Mouse (Mus musculus): Measurements from ENCODE around the gene Hmga1. TPM values are rescaled to one million over a fixed set of nuclear protein-coding genes. Genes with fewer than 3 reads are reported as not detected.

Gene Hmga1
- polyA plus RNA-seq (2014; fragmentation: Nextera tagmentation; extraction: Ambion mirVana) = 142 and 170 TPM in 2 replicates

GRCm38 (mm10) chr17:27556315-27557011 lies at the start of gene Hmga1:
Hmga1 (plus strand) TSS chr17:27556497.
- Histone ChIP-seq H3K4me1 (ENCODE audit: control insufficient read depth, insufficient read depth, low read length) (peaks cover 22% of the 10 kb centered on the region), H3K4me2 (ENCODE audit: low read depth, low read length) (peak within 1 kb of the TSS; percentile 82), H3K4me3 (ENCODE audit: low read depth, low read length) (peak within 1 kb of the TSS; percentile 80), H3K36me3 (ENCODE audit: control insufficient read depth, insufficient read depth, low read length) (peaks cover 15% of the 10 kb centered on the region; the same call in 1 of the 2 replicates), H3K9me3 (ENCODE audit: control insufficient read depth, low read length) (no peaks in the 10 kb centered on the region), H3K27ac (replicated peaks; ENCODE audit: low read depth, low read length) (peak within 1 kb of the TSS; percentile 88), H3K27me3 (replicated peaks; ENCODE audit: control insufficient read depth, insufficient read depth, low read length) (no peaks in the 10 kb centered on the region), H3K9ac (ENCODE audit: low read depth, low read length) (peak within 1 kb of the TSS; percentile 83)
- ATAC-seq (ENCODE audit: low read depth) (peak; percentile 74), DNase-seq (ENCODE audit: low spot score) (peak; percentile 96)
- 0% methylated on average over 35 of the region's 79 CpGs for WGBS

GRCm38 (mm10) chr17:27506871-27507590 lies 49.3 kb upstream of the Hmga1 start:
- ATAC-seq (ENCODE audit: low read depth) = no peak
- peaks cover 32% of the 10 kb centered on the region for H3K27me3 ChIP-seq (replicated peaks; ENCODE audit: control insufficient read depth, insufficient read depth, low read length)

GRCm38 (mm10) chr17:27507591-27507945 lies 48.7 kb upstream of the Hmga1 start:
- Histone ChIP-seq H3K9ac (ENCODE audit: low read depth, low read length) (no peak overlapping the region), H3K36me3 (ENCODE audit: control insufficient read depth, insufficient read depth, low read length) (no peaks in the 10 kb centered on the region), H3K9me3 (ENCODE audit: control insufficient read depth, low read length) (no peaks in the 10 kb centered on the region), H3K4me3 (ENCODE audit: low read depth, low read length) (no peak overlapping the region), H3K27me3 (replicated peaks; ENCODE audit: control insufficient read depth, insufficient read depth, low read length) (peaks cover 32% of the 10 kb centered on the region), H3K4me2 (ENCODE audit: low read depth, low read length) (no peak overlapping the region), H3K27ac (replicated peaks; ENCODE audit: low read depth, low read length) (no peak overlapping the region), H3K4me1 (ENCODE audit: control insufficient read depth, insufficient read depth, low read length) (peaks cover 16% of the 10 kb centered on the region)
- ATAC-seq (ENCODE audit: low read depth) (no peak), DNase-seq (ENCODE audit: low spot score) (no peak)
- WGBS = 87% methylated on average over 7 of the region's 7 CpGs

More at GRCm38 (mm10) chr17:27506871-27507590, 49.3 kb upstream of the Hmga1 start:
- H3K9ac ChIP-seq (ENCODE audit: low read depth, low read length) = no peak overlapping the region
- H3K9me3 ChIP-seq (ENCODE audit: control insufficient read depth, low read length) = no peaks in the 10 kb centered on the region
- H3K4me1 ChIP-seq (ENCODE audit: control insufficient read depth, insufficient read depth, low read length) = peaks cover 16% of the 10 kb centered on the region
- no peak for DNase-seq (ENCODE audit: low spot score)
- no peak overlapping the region for H3K4me3 ChIP-seq (ENCODE audit: low read depth, low read length)
- no peak overlapping the region for H3K4me2 ChIP-seq (ENCODE audit: low read depth, low read length)
- no peak overlapping the region for H3K27ac ChIP-seq (replicated peaks; ENCODE audit: low read depth, low read length)
- WGBS = 84% methylated on average over 7 of the region's 7 CpGs
- H3K36me3 ChIP-seq (ENCODE audit: control insufficient read depth, insufficient read depth, low read length) = no peaks in the 10 kb centered on the region

GRCm38 (mm10) chr17:27508002-27508401 lies 48.3 kb upstream of the Hmga1 start:
- H3K9me3 ChIP-seq (ENCODE audit: control insufficient read depth, low read length) = no peaks in the 10 kb centered on the region
- WGBS = 68% methylated on average over 12 of the region's 12 CpGs

GRCm38 (mm10) chr17:27508513-27508912 lies 47.8 kb upstream of the Hmga1 start:
- peaks cover 16% of the 10 kb centered on the region for H3K4me1 ChIP-seq (ENCODE audit: control insufficient read depth, insufficient read depth, low read length)
- H3K9ac ChIP-seq (ENCODE audit: low read depth, low read length) = no peak overlapping the region
- DNase-seq (ENCODE audit: low spot score) (no peak), ATAC-seq (ENCODE audit: low read depth) (no peak)
- H3K4me3 ChIP-seq (ENCODE audit: low read depth, low read length) = no peak overlapping the region
- no peak overlapping the region for H3K4me2 ChIP-seq (ENCODE audit: low read depth, low read length)
- H3K27me3 ChIP-seq (replicated peaks; ENCODE audit: control insufficient read depth, insufficient read depth, low read length) = peaks cover 38% of the 10 kb centered on the region
- H3K36me3 ChIP-seq (ENCODE audit: control insufficient read depth, insufficient read depth, low read length) = no peaks in the 10 kb centered on the region
- no peaks in the 10 kb centered on the region for H3K9me3 ChIP-seq (ENCODE audit: control insufficient read depth, low read length)
- WGBS = 59% methylated on average over 4 of the region's 5 CpGs
- no peak overlapping the region for H3K27ac ChIP-seq (replicated peaks; ENCODE audit: low read depth, low read length)

More at GRCm38 (mm10) chr17:27508002-27508401, 48.3 kb upstream of the Hmga1 start:
- no peak overlapping the region for H3K4me3 ChIP-seq (ENCODE audit: low read depth, low read length)
- H3K9ac ChIP-seq (ENCODE audit: low read depth, low read length) = no peak overlapping the region
- peaks cover 32% of the 10 kb centered on the region for H3K27me3 ChIP-seq (replicated peaks; ENCODE audit: control insufficient read depth, insufficient read depth, low read length)
- DNase-seq (ENCODE audit: low spot score) (no peak), ATAC-seq (ENCODE audit: low read depth) (no peak)
- H3K36me3 ChIP-seq (ENCODE audit: control insufficient read depth, insufficient read depth, low read length) = no peaks in the 10 kb centered on the region
- peaks cover 16% of the 10 kb centered on the region for H3K4me1 ChIP-seq (ENCODE audit: control insufficient read depth, insufficient read depth, low read length)
- no peak overlapping the region for H3K27ac ChIP-seq (replicated peaks; ENCODE audit: low read depth, low read length)
- no peak overlapping the region for H3K4me2 ChIP-seq (ENCODE audit: low read depth, low read length)

GRCm38 (mm10) chr17:27509056-27509455 lies 47.2 kb upstream of the Hmga1 start:
- Histone ChIP-seq H3K4me2 (ENCODE audit: low read depth, low read length) (no peak overlapping the region), H3K4me3 (ENCODE audit: low read depth, low read length) (no peak overlapping the region), H3K36me3 (ENCODE audit: control insufficient read depth, insufficient read depth, low read length) (no peaks in the 10 kb centered on the region), H3K9ac (ENCODE audit: low read depth, low read length) (no peak overlapping the region), H3K9me3 (ENCODE audit: control insufficient read depth, low read length) (no peaks in the 10 kb centered on the region), H3K27me3 (replicated peaks; ENCODE audit: control insufficient read depth, insufficient read depth, low read length) (peaks cover 43% of the 10 kb centered on the region), H3K27ac (replicated peaks; ENCODE audit: low read depth, low read length) (no peak overlapping the region), H3K4me1 (ENCODE audit: control insufficient read depth, insufficient read depth, low read length) (peaks cover 16% of the 10 kb centered on the region)
- 75% methylated on average over 5 of the region's 5 CpGs for WGBS
- no peak for DNase-seq (ENCODE audit: low spot score)
- ATAC-seq (ENCODE audit: low read depth) = no peak

GRCm38 (mm10) chr17:27510258-27511124 lies 45.8 kb upstream of the Hmga1 start:
- Histone ChIP-seq H3K9ac (ENCODE audit: low read depth, low read length) (no peak overlapping the region), H3K4me1 (ENCODE audit: control insufficient read depth, insufficient read depth, low read length) (peaks cover 11% of the 10 kb centered on the region; the same call in 1 of the 2 replicates), H3K9me3 (ENCODE audit: control insufficient read depth, low read length) (no peaks in the 10 kb centered on the region), H3K36me3 (ENCODE audit: control insufficient read depth, insufficient read depth, low read length) (no peaks in the 10 kb centered on the region), H3K27me3 (replicated peaks; ENCODE audit: control insufficient read depth, insufficient read depth, low read length) (peaks cover 54% of the 10 kb centered on the region), H3K4me2 (ENCODE audit: low read depth, low read length) (no peak overlapping the region), H3K27ac (replicated peaks; ENCODE audit: low read depth, low read length) (no peak overlapping the region), H3K4me3 (ENCODE audit: low read depth, low read length) (no peak overlapping the region)
- ATAC-seq (ENCODE audit: low read depth) = no peak
- WGBS = 51% methylated on average over 9 of the region's 9 CpGs
- DNase-seq (ENCODE audit: low spot score) = no peak

- H3K9ac ChIP-seq (ENCODE audit: low read depth, low read length) = no peak overlapping the region
- H3K4me3 ChIP-seq (ENCODE audit: low read depth, low read length) = no peak overlapping the region
- no peak for ATAC-seq (ENCODE audit: low read depth)
- 0 out of 2 replicates have a peak, but pooled peaks cover 8% of the 10 kb centered on the region for H3K4me1 ChIP-seq (ENCODE audit: control insufficient read depth, insufficient read depth, low read length)
- peak overlapping the region; percentile 100 for H3K4me2 ChIP-seq (ENCODE audit: low read depth, low read length)
- H3K36me3 ChIP-seq (ENCODE audit: control insufficient read depth, insufficient read depth, low read length) = no peaks in the 10 kb centered on the region
- 88% methylated on average over 7 of the region's 7 CpGs for WGBS
- peaks cover 60% of the 10 kb centered on the region for H3K27me3 ChIP-seq (replicated peaks; ENCODE audit: control insufficient read depth, insufficient read depth, low read length)
- DNase-seq (ENCODE audit: low spot score) = no peak
- H3K9me3 ChIP-seq (ENCODE audit: control insufficient read depth, low read length) = no peaks in the 10 kb centered on the region
- H3K27ac ChIP-seq (replicated peaks; ENCODE audit: low read depth, low read length) = no peak overlapping the region
Observed at GRCm38 (mm10) chr17:27511125-27511735, 45.1 kb upstream of the Hmga1 start.

Measured in embryonic facial prominence, embryonic 14.5 days (tissue).